Mouse (Mus musculus): ENCODE results near the gene Kcnd3. TPM values are rescaled to one million over a fixed set of nuclear protein-coding genes. Genes with fewer than 3 reads are reported as not detected.
A peak's percentile ranks its signal among the peaks of the same experiment; 100 is the strongest.

The Kcnd3 gene
- total and polyA plus RNA-seq, 3 experiments, result 8.4 to 11.8 (median 9.0) TPM

- intact Hi-C loops (cut with DNase I), result no loop called here
- 27% methylated on average over 8 of the region's 8 CpGs for WGBS
- peak; percentile 59 to 63 for DNase-seq
- Histone ChIP-seq H3K36me3 (ENCODE audit: control insufficient read depth, insufficient read depth, low read length) (peaks cover 30% of the 10 kb centered on the region), H3K4me3 (no peak overlapping the region), H3K4me1 (ENCODE audit: control insufficient read depth, insufficient read depth, low read length) (peaks cover 25% of the 10 kb centered on the region), H3K27me3 (ENCODE audit: control insufficient read depth, insufficient read depth, low read length) (no peaks in the 10 kb centered on the region), H3K79me2 (replicated peaks; ENCODE audit: control insufficient read depth, insufficient read depth, low read length) (peaks cover 2% of the 10 kb centered on the region; the same call in 1 of the 2 replicates), H3K27ac (peak overlapping the region; percentile 78), H3K9ac (ENCODE audit: low read depth, low read length) (peak overlapping the region; percentile 42)
- TF ChIP-seq EP300 (IDR thresholded peaks at IDR 0.05; ENCODE audit: insufficient read depth, low read depth, low read length) (no peak), POLR2A (IDR thresholded peaks at IDR 0.05; ENCODE audit: insufficient read depth, low read depth, low read length) (no peak), CTCF (IDR thresholded peaks at IDR 0.05) (no peak)
Observed at GRCm38 (mm10) chr3:105714091-105714819, 262.1 kb downstream of the Kcnd3 start.

GRCm38 (mm10) chr3:105714820-105715167 lies 262.7 kb downstream of the Kcnd3 start:
- intact Hi-C loops (cut with DNase I), result no loop called here
- H3K4me3 ChIP-seq, result no peak overlapping the region
- peaks cover 27% of the 10 kb centered on the region for H3K36me3 ChIP-seq (ENCODE audit: control insufficient read depth, insufficient read depth, low read length)
- H3K9ac ChIP-seq (ENCODE audit: low read depth, low read length), result no peak overlapping the region
- no peak for DNase-seq
- TF ChIP-seq CTCF (IDR thresholded peaks at IDR 0.05), result no peak
- TF ChIP-seq POLR2A (IDR thresholded peaks at IDR 0.05; ENCODE audit: insufficient read depth, low read depth, low read length), result no peak
- TF ChIP-seq EP300 (IDR thresholded peaks at IDR 0.05; ENCODE audit: insufficient read depth, low read depth, low read length), result no peak
- H3K27me3 ChIP-seq (ENCODE audit: control insufficient read depth, insufficient read depth, low read length), result no peaks in the 10 kb centered on the region
- H3K4me1 ChIP-seq (ENCODE audit: control insufficient read depth, insufficient read depth, low read length), result peaks cover 24% of the 10 kb centered on the region
- peak overlapping the region; percentile 41; the same call in 1 of the 2 replicates for H3K27ac ChIP-seq
- H3K79me2 ChIP-seq (replicated peaks; ENCODE audit: control insufficient read depth, insufficient read depth, low read length), result 0 out of 2 replicates have a peak, but pooled peaks cover 2% of the 10 kb centered on the region

GRCm38 (mm10) chr3:105716353-105717000 lies 264.3 kb downstream of the Kcnd3 start:
- H3K36me3 ChIP-seq (ENCODE audit: control insufficient read depth, insufficient read depth, low read length), result peaks cover 21% of the 10 kb centered on the region
- H3K4me3 ChIP-seq, result no peak overlapping the region
- H3K27me3 ChIP-seq (ENCODE audit: control insufficient read depth, insufficient read depth, low read length), result no peaks in the 10 kb centered on the region
- TF ChIP-seq EP300 (IDR thresholded peaks at IDR 0.05; ENCODE audit: insufficient read depth, low read depth, low read length), result no peak
- no peak for TF ChIP-seq CTCF (IDR thresholded peaks at IDR 0.05)
- TF ChIP-seq POLR2A (IDR thresholded peaks at IDR 0.05; ENCODE audit: insufficient read depth, low read depth, low read length), result no peak
- H3K9ac ChIP-seq (ENCODE audit: low read depth, low read length), result no peak overlapping the region
- 70% methylated on average over 18 of the region's 18 CpGs for WGBS
- intact Hi-C loops (cut with DNase I), result no loop called here
- H3K4me1 ChIP-seq (ENCODE audit: control insufficient read depth, insufficient read depth, low read length), result peaks cover 24% of the 10 kb centered on the region
- 0 out of 2 replicates have a peak, but pooled peaks cover 2% of the 10 kb centered on the region for H3K79me2 ChIP-seq (replicated peaks; ENCODE audit: control insufficient read depth, insufficient read depth, low read length)
- peak; percentile 36 to 38 for DNase-seq
- H3K27ac ChIP-seq, result no peak overlapping the region; the same call in 1 of the 2 replicates

GRCm38 (mm10) chr3:105717856-105718555 lies 265.9 kb downstream of the Kcnd3 start:
- WGBS, result 54% methylated on average over 11 of the region's 11 CpGs
- Histone ChIP-seq H3K4me1 (ENCODE audit: control insufficient read depth, insufficient read depth, low read length) (peaks cover 30% of the 10 kb centered on the region), H3K36me3 (ENCODE audit: control insufficient read depth, insufficient read depth, low read length) (peaks cover 12% of the 10 kb centered on the region), H3K27ac (peak overlapping the region; percentile 61), H3K79me2 (replicated peaks; ENCODE audit: control insufficient read depth, insufficient read depth, low read length) (no peaks in the 10 kb centered on the region), H3K27me3 (ENCODE audit: control insufficient read depth, insufficient read depth, low read length) (no peaks in the 10 kb centered on the region), H3K4me3 (no peak overlapping the region), H3K9ac (ENCODE audit: low read depth, low read length) (no peak overlapping the region)
- peak; percentile 41 to 68 for DNase-seq
- intact Hi-C loops (cut with DNase I), result no loop called here
- TF ChIP-seq EP300 (IDR thresholded peaks at IDR 0.05; ENCODE audit: insufficient read depth, low read depth, low read length), result peak; percentile 69
- TF ChIP-seq CTCF (IDR thresholded peaks at IDR 0.05), result no peak

- no peaks in the 10 kb centered on the region for H3K27me3 ChIP-seq (ENCODE audit: control insufficient read depth, insufficient read depth, low read length)
- H3K9ac ChIP-seq (ENCODE audit: low read depth, low read length), result no peak overlapping the region
- H3K79me2 ChIP-seq (replicated peaks; ENCODE audit: control insufficient read depth, insufficient read depth, low read length), result no peaks in the 10 kb centered on the region
- peaks cover 27% of the 10 kb centered on the region for H3K4me1 ChIP-seq (ENCODE audit: control insufficient read depth, insufficient read depth, low read length)
- H3K36me3 ChIP-seq (ENCODE audit: control insufficient read depth, insufficient read depth, low read length), result peaks cover 10% of the 10 kb centered on the region
- WGBS, result 26% methylated on average over 4 of the region's 4 CpGs
- H3K27ac ChIP-seq, result peak overlapping the region; percentile 61
- no peak overlapping the region for H3K4me3 ChIP-seq
- intact Hi-C loops (cut with DNase I), result no loop called here
- 0 out of 2 replicates have a peak, but pooled peaks have one; percentile 12 for TF ChIP-seq POLR2A (IDR thresholded peaks at IDR 0.05; ENCODE audit: insufficient read depth, low read depth, low read length)
- no peak for TF ChIP-seq EP300 (IDR thresholded peaks at IDR 0.05; ENCODE audit: insufficient read depth, low read depth, low read length)
- TF ChIP-seq CTCF (IDR thresholded peaks at IDR 0.05), result peak; percentile 40
- DNase-seq, result peak in 1 of 2 experiments; percentile 14
Observed at GRCm38 (mm10) chr3:105718746-105719145, 266.6 kb downstream of the Kcnd3 start.

Data from heart, adult 2 months (tissue).